Mouse (Mus musculus) forebrain, postnatal 0 days (tissue): Measurements from ENCODE around the gene Slc16a6. TPM values are rescaled to one million over a fixed set of nuclear protein-coding genes. Genes with fewer than 3 reads are reported as not detected.

Experiments
- ATAC-seq: fragments of 200-750 bp; cut with Nextera tagmentation; 2 replicates; pipeline ENCODE4 v1.8.0; 2017; ENCODE audit warnings: mild to moderate bottlenecking, moderate library complexity
- DNase-seq: peaks from one replicate; pipeline ENCODE4 v3.0.0-alpha.2; 2015
- H3K27ac ChIP-seq: fragments of 300-500 bp; sonication (generic); 2 replicates; pipeline ENCODE4 v1.5.1; 2014; ENCODE audit warnings: low read depth, mild to moderate bottlenecking, antibody characterized with exemption, low read length, moderate library complexity, mixed read lengths
- H3K27me3 ChIP-seq: fragments of 300-500 bp; sonication (generic); 2 replicates; pipeline ENCODE4 v1.6.1; 2014; ENCODE audit warnings: mild to moderate bottlenecking, low read length, mixed read lengths; ENCODE audit not compliant: insufficient read depth
- H3K36me3 ChIP-seq: fragments of 300-500 bp; sonication (generic); 2 replicates; pipeline ENCODE4 v1.6.1; 2014; ENCODE audit warnings: mild to moderate bottlenecking, moderate library complexity; ENCODE audit not compliant: insufficient read depth
- H3K4me1 ChIP-seq: fragments of 300-500 bp; sonication (generic); 2 replicates; pipeline ENCODE4 v1.6.1; 2014; ENCODE audit warnings: antibody characterized with exemption; ENCODE audit not compliant: insufficient read depth
- H3K4me2 ChIP-seq: fragments of 300-500 bp; sonication (generic); 2 replicates; pipeline ENCODE4 v1.6.1; 2014; ENCODE audit warnings: low read depth, mild to moderate bottlenecking, moderate library complexity
- H3K4me3 ChIP-seq: fragments of 300-500 bp; sonication (generic); 2 replicates; pipeline ENCODE4 v1.5.1; 2014; ENCODE audit warnings: low read depth, low read length, mixed read lengths
- H3K9ac ChIP-seq: fragments of 300-500 bp; sonication (generic); 2 replicates; pipeline ENCODE4 v1.6.1; 2014; ENCODE audit warnings: mild to moderate bottlenecking
- H3K9me3 ChIP-seq: fragments of 300-500 bp; sonication (generic); 2 replicates; pipeline ENCODE4 v1.6.1; 2016; ENCODE audit warnings: low read length
- CTCF ChIP-seq: sonication (generic); IDR thresholded peaks from 2 replicates; pipeline ENCODE4 v1.5.1; 2016; ENCODE audit warnings: antibody characterized with exemption, control low read depth, low read depth
- WGBS: fragments of 180-500 bp; shearing (Covaris S2); extraction: QIAGEN DNeasy Blood & Tissue Kit; methylation state at CpG from one replicate; pipeline ENCODE4 v1.1.7; 2014; 5-methylcytosine and 5-hydroxymethylcytosine counted together
- microRNA-seq, 2 experiments: library from miRNA; unstranded; fragments of <30 nt; microRNA quantifications; one replicate each; pipeline ENCODE4; 2016
- polyA plus RNA-seq: library from polyadenylated mRNA; unstranded; fragments of >200 nt; fragmentation: Nextera tagmentation; extraction: Ambion mirVana; gene quantifications from 2 replicates; pipeline ENCODE4 v1.2.1, GENCODE M21; 2015
- total RNA-seq: library from RNA; depleted of rRNA; stranded (reverse); fragments of >200 nt; gene quantifications from 2 replicates; pipeline ENCODE4 v1.2.3, GENCODE M21; 2014; rRNA removed

Slc16a6 gene
- total and polyA plus RNA-seq, 2 experiments from 2014 or later, result 6.9 to 9.8 TPM

DNA sequence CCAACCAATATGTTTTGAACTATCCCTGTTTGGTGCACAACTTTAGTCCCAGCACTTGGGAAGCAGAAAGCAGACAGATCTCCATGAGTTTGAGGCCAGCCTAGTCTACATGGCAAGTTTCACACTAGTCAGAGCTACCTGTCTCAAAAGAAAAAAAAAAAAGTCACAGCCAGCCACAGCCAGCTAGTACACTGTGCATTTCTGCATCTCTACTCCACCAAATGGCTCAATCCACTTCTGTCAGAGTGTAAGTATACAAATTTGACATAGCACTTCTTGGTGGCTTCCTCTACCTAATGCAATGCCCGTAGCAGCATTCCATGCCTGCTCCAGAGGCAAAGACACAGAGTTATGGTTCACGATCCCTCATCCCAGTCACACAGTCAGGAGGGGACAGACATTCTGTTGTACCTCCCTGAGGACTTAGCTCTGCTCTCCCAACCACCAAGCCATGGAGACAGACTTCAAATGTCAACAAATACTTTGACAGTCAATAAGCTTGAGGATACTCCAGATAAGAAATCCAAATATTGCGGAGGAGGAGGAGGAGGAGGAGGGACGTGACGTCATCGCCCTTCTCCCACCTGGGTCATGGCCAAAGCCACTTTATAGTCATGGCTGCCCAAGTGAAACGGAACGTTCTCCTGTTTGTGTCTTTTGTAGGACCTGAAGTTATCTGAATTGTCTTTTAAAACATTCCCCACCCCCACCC, 56.5 kb downstream of the Slc16a6 start:
- H3K9ac ChIP-seq, result no peak overlapping the region
- TF ChIP-seq CTCF, result no peak
- no peaks in the 10 kb centered on the region for H3K27me3 ChIP-seq
- no peak overlapping the region for H3K4me3 ChIP-seq
- H3K9me3 ChIP-seq, result no peaks in the 10 kb centered on the region
- no peak overlapping the region for H3K27ac ChIP-seq
- WGBS, result 88% methylated on average over 8 of the region's 8 CpGs
- ATAC-seq, result no peak
- no peaks in the 10 kb centered on the region for H3K36me3 ChIP-seq
- H3K4me2 ChIP-seq, result no peak overlapping the region
- H3K4me1 ChIP-seq, result no peaks in the 10 kb centered on the region
- DNase-seq, result no peak

GRCm38 (mm10) chr11:109414802-109415201, 58.6 kb downstream of the Slc16a6 start:
- no peaks in the 10 kb centered on the region for H3K4me1 ChIP-seq
- no peaks in the 10 kb centered on the region for H3K9me3 ChIP-seq
- H3K4me2 ChIP-seq, result no peak overlapping the region
- H3K9ac ChIP-seq, result no peak overlapping the region
- no peaks in the 10 kb centered on the region for H3K27me3 ChIP-seq
- no peak for TF ChIP-seq CTCF
- WGBS, result 86% methylated on average over 5 of the region's 5 CpGs
- H3K27ac ChIP-seq, result no peak overlapping the region
- DNase-seq (no peak), ATAC-seq (no peak)
- no peak overlapping the region for H3K4me3 ChIP-seq
- no peaks in the 10 kb centered on the region for H3K36me3 ChIP-seq

DNA sequence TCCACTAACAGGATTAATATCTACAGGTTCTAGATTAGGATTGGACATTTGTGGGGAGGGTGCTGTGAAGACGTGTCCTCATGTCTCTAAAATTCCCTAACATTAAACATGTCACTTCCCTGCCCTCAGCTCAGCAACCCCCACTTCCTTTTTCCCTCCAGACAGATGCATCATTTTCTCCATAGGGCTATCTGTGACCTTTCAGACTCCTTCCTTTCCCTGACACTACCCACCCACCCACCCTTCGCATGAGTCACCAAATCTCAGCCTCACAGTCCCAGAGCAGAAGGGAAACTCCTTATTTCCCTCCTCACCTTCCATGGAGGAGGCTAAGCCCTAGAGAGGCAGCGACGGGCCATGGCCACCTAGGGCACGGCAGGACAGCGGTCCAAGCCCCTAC, 59.8 kb downstream of the Slc16a6 start, which contains the start of gene 9930022D16Rik:
9930022D16Rik (plus strand) TSS at position 301 of the 400 bp plus-strand sequence.
- H3K27ac ChIP-seq, result no peak within 1 kb of the TSS
- 91% methylated on average over 6 of the region's 6 CpGs for WGBS
- no peak for ATAC-seq
- no peak for DNase-seq
- H3K4me1 ChIP-seq, result no peaks in the 10 kb centered on the region
- H3K9ac ChIP-seq, result no peak within 1 kb of the TSS
- no peaks in the 10 kb centered on the region for H3K27me3 ChIP-seq
- H3K4me3 ChIP-seq, result no peak within 1 kb of the TSS
- H3K36me3 ChIP-seq, result no peaks in the 10 kb centered on the region
- H3K9me3 ChIP-seq, result no peaks in the 10 kb centered on the region
- no peak for TF ChIP-seq CTCF
- H3K4me2 ChIP-seq, result no peak within 1 kb of the TSS

- TF ChIP-seq CTCF, result no peak
- 92% methylated on average over 15 of the region's 15 CpGs for WGBS
- ATAC-seq, result no peak
These were observed 63.0 kb downstream of the Slc16a6 start for GRCm38 (mm10) chr11:109410197-109410980.

GRCm38 (mm10) chr11:109406431-109406830, 67.0 kb downstream of the Slc16a6 start:
- no peak for TF ChIP-seq CTCF
- no peak for ATAC-seq

More at GRCm38 (mm10) chr11:109410197-109410980, 63.0 kb downstream of the Slc16a6 start:
- Histone ChIP-seq H3K4me3 (no peak overlapping the region), H3K27ac (no peak overlapping the region), H3K9ac (no peak overlapping the region), H3K36me3 (no peaks in the 10 kb centered on the region), H3K9me3 (no peaks in the 10 kb centered on the region), H3K4me1 (no peaks in the 10 kb centered on the region), H3K4me2 (no peak overlapping the region), H3K27me3 (no peaks in the 10 kb centered on the region)
- no peak for DNase-seq

More at GRCm38 (mm10) chr11:109406431-109406830, 67.0 kb downstream of the Slc16a6 start:
- H3K27ac ChIP-seq, result no peak overlapping the region
- no peaks in the 10 kb centered on the region for H3K4me1 ChIP-seq
- no peak overlapping the region for H3K4me2 ChIP-seq
- 92% methylated on average over 5 of the region's 5 CpGs for WGBS
- DNase-seq, result no peak
- H3K4me3 ChIP-seq, result no peak overlapping the region
- no peaks in the 10 kb centered on the region for H3K27me3 ChIP-seq
- H3K36me3 ChIP-seq, result no peaks in the 10 kb centered on the region
- no peak overlapping the region for H3K9ac ChIP-seq
- H3K9me3 ChIP-seq, result no peaks in the 10 kb centered on the region

Small RNAs within 50 kb of the gene (microRNA-seq; reads per million reads assigned to microRNA genes)
- 0 reads per million in 2 experiments for gene Gm25540

Other genes starting within 250 kb of the Slc16a6 start
- gene Rgs9, start 175.5 kb downstream of the Slc16a6 start, total RNA-seq, result 25.6 and 31.8 TPM in 2 replicates
- 12.2 and 15.3 TPM in 2 replicates for gene Rgs9, start 175.5 kb downstream of the Slc16a6 start, polyA plus RNA-seq
- gene Gna13, start 110.8 kb downstream of the Slc16a6 start, total RNA-seq, result 41.8 and 52.2 TPM in 2 replicates
- gene Gna13, start 110.8 kb downstream of the Slc16a6 start, polyA plus RNA-seq, result 25.9 and 30.4 TPM in 2 replicates
- not detected in 2 replicates for gene 9930022D16Rik, start 59.7 kb downstream of the Slc16a6 start, total RNA-seq
- not detected in 2 replicates for gene 9930022D16Rik, start 59.7 kb downstream of the Slc16a6 start, polyA plus RNA-seq
- 200 and 213 TPM in 2 replicates for gene Amz2, start 47.7 kb downstream of the Slc16a6 start, total RNA-seq
- gene Amz2, start 47.7 kb downstream of the Slc16a6 start, polyA plus RNA-seq, result 45.5 and 46.2 TPM in 2 replicates
- gene Arsg, start 224 bp downstream of the Slc16a6 start, total RNA-seq, result 5.3 and 6.5 TPM in 2 replicates
- 6.9 and 7.8 TPM in 2 replicates for gene Arsg, start 224 bp downstream of the Slc16a6 start, polyA plus RNA-seq
- gene Wipi1, start 138.4 kb upstream of the Slc16a6 start, total RNA-seq, result 10.8 and 10.9 TPM in 2 replicates
- 11.8 and 16.5 TPM in 2 replicates for gene Wipi1, start 138.4 kb upstream of the Slc16a6 start, polyA plus RNA-seq
- gene Prkar1a, start 175.8 kb upstream of the Slc16a6 start, total RNA-seq, result 231 and 294 TPM in 2 replicates
- 418 and 468 TPM in 2 replicates for gene Prkar1a, start 175.8 kb upstream of the Slc16a6 start, polyA plus RNA-seq
- gene Fam20a, start 248.7 kb upstream of the Slc16a6 start, total RNA-seq, result 2.8 and 4.3 TPM in 2 replicates
- 4.0 and 4.6 TPM in 2 replicates for gene Fam20a, start 248.7 kb upstream of the Slc16a6 start, polyA plus RNA-seq